Mouse (Mus musculus): Measurements from ENCODE around the gene Ucp2. TPM values are rescaled to one million over a fixed set of nuclear protein-coding genes. Genes with fewer than 3 reads are reported as not detected.
"Not testable (repeated sequence)": the region's sequence is repeated elsewhere in the genome, so short reads cannot be mapped to it uniquely, and the experiment has no call there.

Ucp2 gene
- polyA plus RNA-seq, 1 experiment from 2014 or later, result 123 TPM

- no peak overlapping the region for H3K4me3 ChIP-seq
- no peak for DNase-seq (ENCODE audit: low spot score)
- no peaks in the 10 kb centered on the region for H3K4me1 ChIP-seq (replicated peaks)
- H3K27me3 ChIP-seq (ENCODE audit: insufficient read depth, poor library complexity, severe bottlenecking), result no peaks in the 10 kb centered on the region
- H3K27ac ChIP-seq, result no peak overlapping the region
- 93% methylated on average over 11 of the region's 11 CpGs for WGBS
- no peaks in the 10 kb centered on the region for H3K9me3 ChIP-seq
- peaks cover 91% of the 10 kb centered on the region for H3K36me3 ChIP-seq
Observed at GRCm38 (mm10) chr7:100466781-100467510, 26.2 kb upstream of the Ucp2 start.

GRCm38 (mm10) chr7:100468761-100469160 is 24.4 kb upstream of the Ucp2 start:
- no peak overlapping the region for H3K27ac ChIP-seq
- WGBS, result 88% methylated on average over 6 of the region's 6 CpGs
- H3K27me3 ChIP-seq (ENCODE audit: insufficient read depth, poor library complexity, severe bottlenecking), result no peaks in the 10 kb centered on the region
- no peaks in the 10 kb centered on the region for H3K9me3 ChIP-seq
- peaks cover 75% of the 10 kb centered on the region for H3K36me3 ChIP-seq
- H3K4me3 ChIP-seq, result no peak overlapping the region
- no peak for DNase-seq (ENCODE audit: low spot score)
- H3K4me1 ChIP-seq (replicated peaks), result no peaks in the 10 kb centered on the region

- 86% methylated on average over 1 of the region's 1 CpGs for WGBS
- Histone ChIP-seq H3K4me1 (replicated peaks) (no peaks in the 10 kb centered on the region), H3K9me3 (no peaks in the 10 kb centered on the region), H3K36me3 (peaks cover 68% of the 10 kb centered on the region), H3K27ac (no peak overlapping the region), H3K27me3 (ENCODE audit: insufficient read depth, poor library complexity, severe bottlenecking) (no peaks in the 10 kb centered on the region), H3K4me3 (no peak overlapping the region)
- no peak for DNase-seq (ENCODE audit: low spot score)
Observed at GRCm38 (mm10) chr7:100469502-100469901, 23.6 kb upstream of the Ucp2 start.

GRCm38 (mm10) chr7:100470796-100471406 is 22.2 kb upstream of the Ucp2 start:
- no peak for DNase-seq (ENCODE audit: low spot score)
- Histone ChIP-seq H3K36me3 (peaks cover 54% of the 10 kb centered on the region), H3K27me3 (ENCODE audit: insufficient read depth, poor library complexity, severe bottlenecking) (no peaks in the 10 kb centered on the region), H3K4me3 (no peak overlapping the region), H3K4me1 (replicated peaks) (no peaks in the 10 kb centered on the region), H3K9me3 (no peaks in the 10 kb centered on the region), H3K27ac (no peak overlapping the region)
- 92% methylated on average over 11 of the region's 11 CpGs for WGBS

GRCm38 (mm10) chr7:100471407-100471797 is 21.7 kb upstream of the Ucp2 start:
- Histone ChIP-seq H3K36me3 (peaks cover 49% of the 10 kb centered on the region), H3K9me3 (no peaks in the 10 kb centered on the region), H3K4me1 (replicated peaks) (no peaks in the 10 kb centered on the region), H3K27me3 (ENCODE audit: insufficient read depth, poor library complexity, severe bottlenecking) (no peaks in the 10 kb centered on the region), H3K27ac (no peak overlapping the region), H3K4me3 (no peak overlapping the region)
- DNase-seq (ENCODE audit: low spot score), result no peak
- WGBS, result 96% methylated on average over 1 of the region's 1 CpGs

- Histone ChIP-seq H3K36me3 (peaks cover 35% of the 10 kb centered on the region), H3K4me3 (no peak within 1 kb of the TSS), H3K27ac (no peak within 1 kb of the TSS), H3K9me3 (no peaks in the 10 kb centered on the region), H3K4me1 (replicated peaks) (no peaks in the 10 kb centered on the region), H3K27me3 (ENCODE audit: insufficient read depth, poor library complexity, severe bottlenecking) (no peaks in the 10 kb centered on the region)
- 83% methylated on average over 6 of the region's 6 CpGs for WGBS
- no peak for DNase-seq (ENCODE audit: low spot score)
Observed at GRCm38 (mm10) chr7:100472777-100473176, 20.4 kb upstream of the Ucp2 start, which contains the start of gene Ucp3. Ucp3 (plus strand) TSS chr7:100472990.

GRCm38 (mm10) chr7:100473846-100474454 is 19.2 kb upstream of the Ucp2 start:
- no peak for DNase-seq (ENCODE audit: low spot score)
- Histone ChIP-seq H3K27ac (no peak overlapping the region), H3K4me3 (no peak overlapping the region), H3K9me3 (no peaks in the 10 kb centered on the region), H3K36me3 (peaks cover 23% of the 10 kb centered on the region), H3K4me1 (replicated peaks) (no peaks in the 10 kb centered on the region; the same call in 1 of the 2 replicates), H3K27me3 (ENCODE audit: insufficient read depth, poor library complexity, severe bottlenecking) (no peaks in the 10 kb centered on the region)
- 86% methylated on average over 9 of the region's 9 CpGs for WGBS

- peaks cover 16% of the 10 kb centered on the region for H3K36me3 ChIP-seq
- H3K27me3 ChIP-seq (ENCODE audit: insufficient read depth, poor library complexity, severe bottlenecking), result no peaks in the 10 kb centered on the region
- no peak for DNase-seq (ENCODE audit: low spot score)
- H3K27ac ChIP-seq, result peak overlapping the region; percentile 26; the same call in 1 of the 2 replicates
- H3K4me3 ChIP-seq, result no peak overlapping the region
- no peaks in the 10 kb centered on the region for H3K9me3 ChIP-seq
- WGBS, result 38% methylated on average over 1 of the region's 1 CpGs
- peaks cover under 1% of the 10 kb centered on the region; the same call in 1 of the 2 replicates for H3K4me1 ChIP-seq (replicated peaks)
Observed at GRCm38 (mm10) chr7:100474680-100475079, 18.5 kb upstream of the Ucp2 start.

GRCm38 (mm10) chr7:100479100-100479822 is 13.9 kb upstream of the Ucp2 start:
- Histone ChIP-seq H3K36me3 (no peaks in the 10 kb centered on the region), H3K4me3 (no peak overlapping the region), H3K9me3 (no peaks in the 10 kb centered on the region), H3K27ac (peak overlapping the region; percentile 3; the same call in 1 of the 2 replicates), H3K4me1 (replicated peaks) (peaks cover 8% of the 10 kb centered on the region; the same call in 1 of the 2 replicates), H3K27me3 (ENCODE audit: insufficient read depth, poor library complexity, severe bottlenecking) (no peaks in the 10 kb centered on the region)
- no peak for DNase-seq (ENCODE audit: low spot score)
- WGBS, result 86% methylated on average over 20 of the region's 20 CpGs

GRCm38 (mm10) chr7:100479823-100480164 is 13.3 kb upstream of the Ucp2 start:
- H3K36me3 ChIP-seq, result no peaks in the 10 kb centered on the region
- H3K9me3 ChIP-seq, result no peaks in the 10 kb centered on the region

GRCm38 (mm10) chr7:100480175-100480574 is 13.0 kb upstream of the Ucp2 start:
- no peak for DNase-seq (ENCODE audit: low spot score)
- peaks cover 11% of the 10 kb centered on the region; the same call in 1 of the 2 replicates for H3K4me1 ChIP-seq (replicated peaks)
- no peaks in the 10 kb centered on the region for H3K36me3 ChIP-seq
- H3K9me3 ChIP-seq, result no peaks in the 10 kb centered on the region
- no peaks in the 10 kb centered on the region for H3K27me3 ChIP-seq (ENCODE audit: insufficient read depth, poor library complexity, severe bottlenecking)
- WGBS, result 81% methylated on average over 17 of the region's 17 CpGs
- peak overlapping the region; percentile 45; the same call in 1 of the 2 replicates for H3K27ac ChIP-seq
- H3K4me3 ChIP-seq, result no peak overlapping the region

More at GRCm38 (mm10) chr7:100479823-100480164, 13.3 kb upstream of the Ucp2 start:
- no peak for DNase-seq (ENCODE audit: low spot score)
- 73% methylated on average over 15 of the region's 15 CpGs for WGBS
- Histone ChIP-seq H3K27ac (peak overlapping the region; percentile 45; the same call in 1 of the 2 replicates), H3K27me3 (ENCODE audit: insufficient read depth, poor library complexity, severe bottlenecking) (no peaks in the 10 kb centered on the region), H3K4me1 (replicated peaks) (peaks cover 11% of the 10 kb centered on the region; the same call in 1 of the 2 replicates), H3K4me3 (no peak overlapping the region)

- 91% methylated on average over 2 of the region's 2 CpGs for whole genome bisulfite sequencing
Observed at GRCm38 (mm10) chr7:100482046-100482445, 11.1 kb upstream of the Ucp2 start.

More at GRCm38 (mm10) chr7:100482046-100482445, 11.1 kb upstream of the Ucp2 start:
- not testable (repeated sequence) for H3K9me3 ChIP-seq; H3K27ac ChIP-seq; DNase-seq (ENCODE audit: low spot score); H3K4me3 ChIP-seq; H3K27me3 ChIP-seq (ENCODE audit: insufficient read depth, poor library complexity, severe bottlenecking); H3K36me3 ChIP-seq
- H3K4me1 ChIP-seq (replicated peaks), result peaks cover 11% of the 10 kb centered on the region; the same call in 1 of the 2 replicates
